Mouse (Mus musculus) forebrain, embryonic 14.5 days (tissue): Measurements from ENCODE around the gene Msi2. TPM values are rescaled to one million over a fixed set of nuclear protein-coding genes. Genes with fewer than 3 reads are reported as not detected.

ENCODE experiments used
- ATAC-seq: fragments of 200-750 bp; cut with Nextera tagmentation; 2 replicates; pipeline ENCODE4 v1.8.0; 2017; ENCODE audit warnings: mild to moderate bottlenecking, moderate library complexity
- DNase-seq: peaks from one replicate; pipeline ENCODE4 v3.0.0-alpha.2; 2015; ENCODE audit warnings: low spot score
- H3K27ac ChIP-seq: fragments of 300-500 bp; sonication (generic); 2 replicates; pipeline ENCODE4 v1.5.1; 2014; ENCODE audit warnings: low read depth, mild to moderate bottlenecking, control low read depth, low read length, moderate library complexity
- H3K27me3 ChIP-seq: fragments of 300-500 bp; sonication (generic); replicated peaks from 2 replicates; pipeline ENCODE4 v1.6.1; 2014; ENCODE audit warnings: low read length, control low read depth, mixed read lengths; ENCODE audit not compliant: control insufficient read depth, insufficient read depth
- H3K36me3 ChIP-seq: fragments of 300-500 bp; sonication (generic); 2 replicates; pipeline ENCODE4 v1.6.1; 2014; ENCODE audit warnings: low read length, control low read depth; ENCODE audit not compliant: control insufficient read depth, insufficient read depth
- H3K4me1 ChIP-seq: fragments of 300-500 bp; sonication (generic); 2 replicates; pipeline ENCODE4 v1.6.1; 2014; ENCODE audit warnings: antibody characterized with exemption, low read length, control low read depth; ENCODE audit not compliant: control insufficient read depth, insufficient read depth
- H3K4me2 ChIP-seq: fragments of 300-500 bp; sonication (generic); 2 replicates; pipeline ENCODE4 v1.6.1; 2014; ENCODE audit warnings: mild to moderate bottlenecking, control low read depth, low read length
- H3K4me3 ChIP-seq: fragments of 300-500 bp; sonication (generic); 2 replicates; pipeline ENCODE4 v1.5.1; 2014; ENCODE audit warnings: low read depth, low read length, control low read depth
- H3K9ac ChIP-seq: fragments of 300-500 bp; sonication (generic); 2 replicates; pipeline ENCODE4 v1.6.1; 2014; ENCODE audit warnings: mild to moderate bottlenecking, low read length, control low read depth, moderate library complexity
- H3K9me3 ChIP-seq: fragments of 300-500 bp; sonication (generic); replicated peaks from 2 replicates; pipeline ENCODE4 v1.6.1; 2016; ENCODE audit warnings: low read length, control low read depth, mixed read lengths; ENCODE audit not compliant: control insufficient read depth
- WGBS: fragments of 180-500 bp; shearing (Covaris S2); extraction: QIAGEN DNeasy Blood & Tissue Kit; methylation state at CpG from one replicate; pipeline ENCODE4 v1.1.7; 2014; 5-methylcytosine and 5-hydroxymethylcytosine counted together
- polyA plus RNA-seq: library from polyadenylated mRNA; unstranded; fragments of >200 nt; fragmentation: Nextera tagmentation; extraction: Ambion mirVana; gene quantifications from 2 replicates; pipeline ENCODE4 v1.2.1, GENCODE M21; 2014

The Msi2 gene
- polyA plus RNA-seq, 1 experiment from 2014 or later, result 19.9 TPM

GRCm38 (mm10) chr11:88727768-88728507 lies 9.6 kb upstream of the Msi2 start:
- WGBS, result 47% methylated on average over 20 of the region's 20 CpGs
- DNase-seq (no peak), ATAC-seq (0 out of 2 replicates have a peak, but pooled peaks have one; percentile 44)
- H3K27me3 ChIP-seq, result no peaks in the 10 kb centered on the region
- no peaks in the 10 kb centered on the region for H3K9me3 ChIP-seq
- no peak overlapping the region for H3K4me3 ChIP-seq
- peaks cover 10% of the 10 kb centered on the region; the same call in 1 of the 2 replicates for H3K4me1 ChIP-seq
- no peak overlapping the region for H3K9ac ChIP-seq
- H3K27ac ChIP-seq, result no peak overlapping the region
- no peaks in the 10 kb centered on the region for H3K36me3 ChIP-seq
- no peak overlapping the region for H3K4me2 ChIP-seq

GRCm38 (mm10) chr11:88721144-88721636 lies 2.9 kb upstream of the Msi2 start:
- no peak overlapping the region for H3K27ac ChIP-seq
- H3K36me3 ChIP-seq, result no peaks in the 10 kb centered on the region
- no peaks in the 10 kb centered on the region for H3K27me3 ChIP-seq
- no peak overlapping the region for H3K9ac ChIP-seq
- no peaks in the 10 kb centered on the region; the same call in 1 of the 2 replicates for H3K4me1 ChIP-seq
- H3K9me3 ChIP-seq, result no peaks in the 10 kb centered on the region
- 71% methylated on average over 10 of the region's 10 CpGs for WGBS
- DNase-seq, result no peak
- no peak overlapping the region for H3K4me2 ChIP-seq
- no peak overlapping the region for H3K4me3 ChIP-seq
- no peak for ATAC-seq

GRCm38 (mm10) chr11:88720261-88721143 lies 2.2 kb upstream of the Msi2 start:
- WGBS, result 71% methylated on average over 13 of the region's 13 CpGs
- ATAC-seq (no peak), DNase-seq (no peak)
- Histone ChIP-seq H3K9ac (no peak overlapping the region), H3K4me2 (no peak overlapping the region), H3K27ac (no peak overlapping the region), H3K9me3 (no peaks in the 10 kb centered on the region), H3K36me3 (no peaks in the 10 kb centered on the region), H3K4me3 (no peak overlapping the region), H3K4me1 (peaks cover 7% of the 10 kb centered on the region; the same call in 1 of the 2 replicates), H3K27me3 (no peaks in the 10 kb centered on the region)

DNA sequence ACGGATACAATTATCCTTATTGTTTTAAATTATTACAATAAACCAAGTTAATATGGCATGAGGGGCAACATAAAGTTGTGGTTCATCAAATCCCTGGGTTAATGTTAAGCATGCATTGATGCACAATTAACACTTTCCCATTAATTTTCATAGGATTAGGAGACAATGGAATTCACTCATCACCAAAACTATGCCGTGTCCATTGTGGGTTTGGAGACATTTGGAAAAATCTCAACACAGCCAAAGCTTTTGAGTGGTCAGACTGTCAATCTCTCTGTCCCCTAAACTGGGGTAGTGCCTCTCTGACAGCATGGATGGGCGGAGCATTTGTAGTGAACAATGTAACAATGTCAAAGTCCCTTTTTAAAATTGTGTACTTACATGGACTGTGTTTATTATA lies 1.3 kb upstream of the Msi2 start:
- H3K27me3 ChIP-seq, result no peaks in the 10 kb centered on the region
- 45% methylated on average over 3 of the region's 3 CpGs for WGBS
- peak overlapping the region; percentile 82 for H3K4me2 ChIP-seq
- ATAC-seq (no peak), DNase-seq (peak; percentile 39)
- H3K4me1 ChIP-seq, result peaks cover 14% of the 10 kb centered on the region
- H3K4me3 ChIP-seq, result peak overlapping the region; percentile 89
- no peaks in the 10 kb centered on the region for H3K36me3 ChIP-seq
- no peak overlapping the region for H3K27ac ChIP-seq
- peak overlapping the region; percentile 76; the same call in 1 of the 2 replicates for H3K9ac ChIP-seq
- H3K9me3 ChIP-seq, result no peaks in the 10 kb centered on the region

DNA sequence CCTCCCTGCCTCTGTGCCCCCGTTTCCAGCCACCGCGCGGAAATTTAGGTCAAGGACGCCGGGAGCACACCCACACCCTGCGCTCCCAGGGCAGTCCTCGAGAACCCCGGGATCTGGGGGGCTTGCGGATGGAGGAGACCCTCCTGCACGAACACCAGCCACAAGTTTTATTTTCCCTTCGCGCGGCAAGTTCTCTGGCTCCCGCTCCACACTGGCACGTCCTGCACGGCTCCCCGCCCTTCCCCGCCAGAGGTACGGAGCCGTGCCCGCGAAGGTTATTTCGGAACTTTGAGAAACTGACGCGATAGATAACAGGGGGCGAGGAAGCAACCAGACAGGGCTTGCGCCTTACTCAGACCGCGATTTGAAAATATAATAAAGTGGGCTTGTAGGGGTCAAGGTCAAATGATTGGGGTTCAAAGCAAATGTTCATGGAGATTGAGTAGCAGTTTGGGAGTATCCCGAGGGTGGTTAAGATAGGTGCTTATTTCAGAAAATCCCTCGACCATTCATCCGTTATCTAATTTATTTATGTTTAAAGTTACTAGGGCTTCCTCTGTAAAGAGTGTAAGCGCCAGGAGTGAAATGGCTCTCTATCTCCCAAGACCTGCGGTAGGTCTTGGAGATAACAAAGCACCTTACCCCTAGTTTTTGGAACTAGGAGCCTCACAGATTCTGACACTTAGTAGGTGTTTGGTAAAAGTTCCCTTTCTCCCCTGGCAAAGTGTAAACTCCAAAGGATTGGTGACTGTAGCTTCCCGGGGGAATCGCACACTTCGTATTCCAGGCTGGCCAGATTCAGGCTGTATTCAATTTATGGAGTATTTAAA lies 668 bp upstream of the Msi2 start:
- ATAC-seq, result no peak
- Histone ChIP-seq H3K36me3 (no peaks in the 10 kb centered on the region), H3K4me3 (peak overlapping the region; percentile 89), H3K9me3 (no peaks in the 10 kb centered on the region), H3K9ac (peak overlapping the region; percentile 76), H3K27me3 (no peaks in the 10 kb centered on the region), H3K27ac (peak overlapping the region; percentile 85), H3K4me1 (peaks cover 17% of the 10 kb centered on the region), H3K4me2 (peak overlapping the region; percentile 82)
- WGBS, result 2% methylated on average over 38 of the region's 38 CpGs
- peak; percentile 63 for DNase-seq

DNA sequence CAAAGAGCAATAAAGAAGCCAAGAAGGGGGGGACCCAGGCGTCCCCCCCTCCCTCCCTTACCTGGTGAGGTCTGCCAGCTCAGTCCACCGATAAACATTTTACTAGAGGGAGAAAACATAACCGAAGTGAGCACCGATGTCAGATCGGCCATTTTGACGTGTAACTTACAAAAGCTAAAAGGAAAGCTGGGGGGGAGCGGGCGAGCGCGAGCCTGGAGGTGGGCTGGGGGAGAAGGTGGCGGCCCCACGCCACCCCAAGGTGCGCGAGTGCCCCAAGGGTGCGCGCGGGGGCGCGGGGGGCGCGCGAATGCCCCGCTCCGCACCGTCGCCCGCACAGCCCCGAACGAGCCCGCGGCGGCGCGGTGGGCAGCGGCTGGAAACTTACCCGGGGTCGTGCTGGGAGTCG lies 666 bp downstream of the Msi2 start:
- Histone ChIP-seq H3K27ac (peak overlapping the region; percentile 90), H3K9ac (peak overlapping the region; percentile 96), H3K4me1 (peaks cover 24% of the 10 kb centered on the region), H3K36me3 (no peaks in the 10 kb centered on the region; the same call in 1 of the 2 replicates), H3K4me2 (peak overlapping the region; percentile 78), H3K4me3 (peak overlapping the region; percentile 89), H3K27me3 (no peaks in the 10 kb centered on the region), H3K9me3 (no peaks in the 10 kb centered on the region)
- WGBS, result 2% methylated on average over 21 of the region's 38 CpGs
- ATAC-seq, result peak; percentile 44; the same call in 1 of the 2 replicates
- DNase-seq, result peak; percentile 64

GRCm38 (mm10) chr11:88717016-88717643 lies 1.2 kb downstream of the Msi2 start:
- Histone ChIP-seq H3K36me3 (peaks cover 5% of the 10 kb centered on the region), H3K27ac (peak overlapping the region; percentile 90), H3K27me3 (no peaks in the 10 kb centered on the region), H3K4me2 (peak overlapping the region; percentile 78), H3K4me3 (peak overlapping the region; percentile 89), H3K9ac (peak overlapping the region; percentile 96), H3K4me1 (peaks cover 24% of the 10 kb centered on the region), H3K9me3 (no peaks in the 10 kb centered on the region)
- ATAC-seq (no peak), DNase-seq (no peak)
- under 1% methylated on average over 19 of the region's 19 CpGs for WGBS
